In the genomic region with DNA sequence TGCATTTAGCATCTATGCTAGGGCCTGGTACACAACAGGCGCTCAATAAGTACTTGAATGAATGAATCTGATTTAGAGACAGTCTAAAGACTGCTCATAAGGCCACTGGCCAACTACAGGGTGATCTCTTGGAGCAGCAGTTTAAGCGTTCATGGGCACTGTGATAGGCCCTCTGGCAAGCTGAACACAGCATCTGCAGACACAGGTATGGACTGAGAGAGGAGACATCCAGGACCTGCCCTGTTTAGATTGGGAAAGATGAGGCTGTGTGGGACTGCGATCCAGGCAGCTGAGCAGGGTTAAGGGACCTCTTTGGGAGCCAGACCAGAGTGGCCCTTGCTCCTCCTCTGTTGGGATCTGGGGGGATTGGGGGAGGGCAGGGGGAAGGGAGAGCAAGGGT, we compare ENCODE assay signal across 9 mouse cellular contexts. TPM values are rescaled to one million over a fixed set of nuclear protein-coding genes. Genes with fewer than 3 reads are reported as not detected.
DNase-seq lines count a peak whose midpoint lies in the region; ATAC-seq lines count a peak whose summit lies in the region.
"Had no signal": no experiment of that assay in that cellular context is flagged by ENCODE, and none has a peak within 500 bp of the region (broad histone marks: within the 10 kb centered on the region; RNA-seq: fewer than 3 reads in every experiment).

A gene (minus strand): TSS at position 101 of the 400 bp plus-strand sequence.

- H3K36me3 ChIP-seq in lung, embryonic 16.5 days (ENCODE audit: control insufficient read depth, insufficient read depth, low read length), result no peaks in the 10 kb centered on the region
- H3K36me3 ChIP-seq in neural tube, embryonic 14.5 days (ENCODE audit: control insufficient read depth, insufficient read depth, low read length), result no peaks in the 10 kb centered on the region

- DNase-seq in adrenal gland, adult 8-10 months, result no peak
- no peak for DNase-seq in adrenal gland, adult (ENCODE audit: inconsistent age in 2 of 2, low spot score in 1 of 2)
- DNase-seq in lung, adult 18-20 months, result no peak
- no peak for DNase-seq in layer of hippocampus, postnatal 36 days
- no peak for DNase-seq in frontal cortex, postnatal 14 days (ENCODE audit: low spot score in 2 of 2)
- no peak for DNase-seq in right cerebral cortex, postnatal 14 days

- H3K4me1 ChIP-seq in lung, embryonic 16.5 days (replicated peaks; ENCODE audit: control insufficient read depth, insufficient read depth, low read length), result peaks cover 8% of the 10 kb centered on the region
- H3K4me1 ChIP-seq in neural tube, embryonic 14.5 days (ENCODE audit: control insufficient read depth, insufficient read depth, low read length), result peaks cover 25% of the 10 kb centered on the region

- 0 out of 2 replicates have a peak within 1 kb of the TSS, but pooled peaks have one; percentile 19 for H3K9ac ChIP-seq in lung, embryonic 16.5 days (ENCODE audit: low read length)
- peak within 1 kb of the TSS; percentile 94 for H3K9ac ChIP-seq in neural tube, embryonic 14.5 days (replicated peaks; ENCODE audit: low read depth, low read length)

- peaks cover 49% of the 10 kb centered on the region for H3K27me3 ChIP-seq in lung, embryonic 16.5 days (ENCODE audit: control insufficient read depth, insufficient read depth, low read depth, low read length)
- peaks cover 10% of the 10 kb centered on the region for H3K27me3 ChIP-seq in neural tube, embryonic 14.5 days (ENCODE audit: control insufficient read depth, insufficient read depth, low read length)

- 39% methylated on average over 3 of the region's 3 CpGs for WGBS in lung, embryonic 16.5 days
- 19% methylated on average over 3 of the region's 3 CpGs for WGBS in neural tube, embryonic 14.5 days

- H3K9me3 ChIP-seq in lung, embryonic 16.5 days (ENCODE audit: control insufficient read depth, low read length), result no peaks in the 10 kb centered on the region
- H3K9me3 ChIP-seq in neural tube, embryonic 14.5 days (ENCODE audit: control insufficient read depth, low read length), result no peaks in the 10 kb centered on the region

- ATAC-seq in lung, embryonic 16.5 days (ENCODE audit: low read depth), result no peak
- 0 out of 2 replicates have a peak, but pooled peaks have one; percentile 6 for ATAC-seq in neural tube, embryonic 14.5 days (ENCODE audit: low read depth)

- peak within 1 kb of the TSS; percentile 60 for H3K4me2 ChIP-seq in lung, embryonic 16.5 days (ENCODE audit: low read depth, low read length)
- peak within 1 kb of the TSS; percentile 65 for H3K4me2 ChIP-seq in neural tube, embryonic 14.5 days (ENCODE audit: low read depth, low read length)

- no peak within 1 kb of the TSS for H3K27ac ChIP-seq in lung, embryonic 16.5 days (ENCODE audit: low read length)
- H3K27ac ChIP-seq in neural tube, embryonic 14.5 days (ENCODE audit: low read depth, low read length), result peak within 1 kb of the TSS; percentile 87

- H3K4me3 ChIP-seq in lung, embryonic 16.5 days (ENCODE audit: low read length), result peak within 1 kb of the TSS; percentile 42
- peak within 1 kb of the TSS; percentile 81 for H3K4me3 ChIP-seq in neural tube, embryonic 14.5 days (ENCODE audit: low read depth, low read length)
- H3K4me3 ChIP-seq: erythroblast, embryonic 14.5 days had no signal

RNA-seq across cellular contexts. Expression of the gene that starts here (rescaled TPM):
- 10 to 100 TPM; 16.6 to 17.8 (median 17.3) TPM for total RNA-seq in adrenal gland, adult 8-10 months (2022)
- 2.4 and 3.2 TPM in 2 replicates for polyA plus RNA-seq in lung, embryonic 16.5 days (2015; fragmentation: Nextera tagmentation; extraction: Ambion mirVana)
- total RNA-seq in layer of hippocampus, postnatal 36 days (2021), result 10 to 100 TPM; 70.7 TPM
- 44.2 and 50.7 TPM in 2 replicates for polyA plus RNA-seq in neural tube, embryonic 14.5 days (2014; fragmentation: Nextera tagmentation; extraction: Ambion mirVana)
- polyA plus RNA-seq: erythroblast, embryonic 14.5 days had no signal

Comparison
In these comparisons a context has a peak if more than half of its experiments do, and no peak if none do; other contexts are left out.
1. RNA of the gene that starts here (polyA plus RNA-seq): 44.2 to 50.7 TPM in neural tube, embryonic 14.5 days; 2.4 to 3.2 TPM in lung, embryonic 16.5 days; every median in the first group is over 10 times any median in the second.